Mouse (Mus musculus) myocyte (in vitro differentiated cells): ENCODE results near the gene Myo1e.

Experiments used
- CEBPB ChIP-seq: IDR thresholded peaks from 2 replicates; pipeline ENCODE4 v1.6.1; 2011; ENCODE audit warnings: mild to moderate bottlenecking, moderate library complexity; ENCODE audit not compliant: poor library complexity, insufficient read depth, severe bottlenecking
- MYOG ChIP-seq, 3 experiments: IDR thresholded peaks; one replicate each; pipeline ENCODE4 v1.6.1; 2011; ENCODE audit warnings: control low read depth in 2 of 3, low read depth in 2 of 3, mild to moderate bottlenecking in 2 of 3; ENCODE audit not compliant: insufficient read length in 2 of 3, control insufficient read depth in 1 of 3, insufficient read depth in 1 of 3
- POLR2A ChIP-seq: IDR thresholded peaks from one replicate; pipeline ENCODE4 v1.6.1; 2011; ENCODE audit warnings: low read depth, mild to moderate bottlenecking, control low read depth, moderate library complexity; ENCODE audit not compliant: insufficient read length

DNA sequence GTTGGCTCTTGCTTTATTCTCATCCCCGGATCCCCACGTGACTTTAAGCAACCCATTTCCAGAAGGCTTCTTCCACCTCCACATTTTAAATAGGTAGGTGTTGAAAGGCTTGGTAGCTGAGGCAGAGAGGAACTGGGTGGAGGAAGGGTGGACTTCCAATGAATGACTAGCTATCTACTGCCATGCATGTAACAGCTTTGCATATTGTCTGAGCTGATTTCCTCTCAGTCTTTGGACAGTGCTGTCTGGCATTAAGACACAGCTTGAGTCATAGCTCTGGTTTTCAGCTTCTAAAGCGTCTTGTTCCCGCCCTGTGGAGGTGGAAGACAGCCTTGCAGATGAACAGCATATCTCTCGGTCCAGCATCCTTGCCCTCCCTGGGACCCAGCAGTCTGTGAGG, 54.5 kb downstream of the Myo1e start:
- no peak for TF ChIP-seq CEBPB
- no peak for TF ChIP-seq POLR2A
- no peak for TF ChIP-seq MYOG (IDR thresholded peaks at IDR 0.05; ENCODE audit: control insufficient read depth in 1 of 3, insufficient read depth in 1 of 3, insufficient read length in 2 of 3, low read depth in 2 of 3)
